Mouse (Mus musculus): ENCODE measurements at regions not wholly inside any gene's neighbourhood (a gene's known extent, or its start where the extent isn't known, plus 50 kb on each side); places are given as distances from the start of the nearest gene placed in this dataset.
A peak's percentile ranks its signal among the peaks of the same experiment; 100 is the strongest.
"Not testable (repeated sequence)": the region's sequence is repeated elsewhere in the genome, so short reads cannot be mapped to it uniquely, and the experiment has no call there.

DNA sequence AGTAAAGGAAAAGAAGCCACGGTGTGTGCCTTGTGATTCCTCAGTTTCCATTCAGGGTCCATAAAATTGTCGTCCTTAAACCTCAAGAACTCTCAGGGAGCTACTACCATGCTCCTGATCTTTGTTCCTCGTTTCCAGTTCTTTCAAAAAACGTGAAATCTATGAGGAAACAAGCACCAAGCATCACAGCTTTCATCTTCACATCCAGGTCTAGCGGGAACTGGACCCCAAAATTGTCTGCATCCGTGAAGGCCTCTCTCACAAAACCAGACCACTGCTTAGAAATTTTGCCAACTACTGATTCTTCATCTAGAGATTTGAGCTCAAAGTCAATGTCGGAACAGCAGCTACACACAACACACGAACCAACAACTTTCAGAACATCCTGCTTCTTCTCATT is 491.0 kb upstream of the Gm9747 start:
- intact Hi-C loops (cut with DNase I; ENCODE audit: low total_unique reads); DNase-seq: not testable (repeated sequence)

DNA sequence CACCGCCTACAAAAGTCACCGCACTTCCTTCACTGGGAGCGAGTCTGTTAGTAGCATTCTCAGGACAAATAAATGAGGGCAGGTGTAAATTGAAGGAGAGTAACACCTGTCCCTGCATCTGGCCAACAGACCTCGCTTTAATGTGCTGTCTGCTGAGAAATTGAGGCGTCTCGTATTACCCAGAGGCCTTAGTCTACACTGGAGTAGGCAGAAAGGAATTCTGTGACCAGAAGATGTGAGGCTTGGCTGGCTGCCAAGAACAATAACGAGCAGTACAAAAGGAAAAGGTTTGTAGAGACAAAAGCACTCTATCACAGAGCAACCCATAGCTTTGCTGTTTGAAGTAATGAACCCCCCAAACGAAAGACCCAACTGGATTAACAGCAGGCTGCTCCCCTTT is 488.4 kb upstream of the Gm9747 start:
- intact Hi-C loops (cut with DNase I; ENCODE audit: low total_unique reads): no loop called here
- DNase-seq: peak; percentile 27

GRCm38 (mm10) chr1:81745024-81745960 is 487.6 kb upstream of the Gm9747 start:
- intact Hi-C loops (cut with DNase I; ENCODE audit: low total_unique reads): no loop called here
- DNase-seq: no peak

GRCm38 (mm10) chr1:81746013-81746412 is 486.9 kb upstream of the Gm9747 start:
- intact Hi-C loops (cut with DNase I; ENCODE audit: low total_unique reads): no loop called here
- no peak for DNase-seq

DNA sequence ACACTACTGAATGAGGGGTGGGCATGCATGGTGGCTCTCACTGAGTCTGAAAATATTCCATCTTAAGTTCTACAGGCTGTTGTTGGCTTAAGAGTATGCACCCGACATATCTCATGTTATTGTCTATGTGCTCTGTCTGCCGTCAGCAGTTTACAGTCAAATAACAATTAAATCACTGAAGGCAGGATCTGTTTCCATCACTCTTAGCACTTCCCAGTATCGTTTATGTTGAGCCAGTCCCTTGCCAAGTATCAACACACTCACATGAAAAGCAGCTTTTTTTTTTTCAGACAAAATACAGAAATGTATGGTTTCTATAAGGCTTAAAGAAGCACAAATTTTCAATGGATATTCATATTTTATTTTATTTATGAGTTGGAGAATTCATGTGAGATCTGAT is 485.9 kb upstream of the Gm9747 start:
- intact Hi-C loops (cut with DNase I; ENCODE audit: low total_unique reads): no loop called here
- no peak for DNase-seq

GRCm38 (mm10) chr1:81754067-81754466 is 478.8 kb upstream of the Gm9747 start:
- no peak for DNase-seq
- intact Hi-C loops (cut with DNase I; ENCODE audit: low total_unique reads): no loop called here

DNA sequence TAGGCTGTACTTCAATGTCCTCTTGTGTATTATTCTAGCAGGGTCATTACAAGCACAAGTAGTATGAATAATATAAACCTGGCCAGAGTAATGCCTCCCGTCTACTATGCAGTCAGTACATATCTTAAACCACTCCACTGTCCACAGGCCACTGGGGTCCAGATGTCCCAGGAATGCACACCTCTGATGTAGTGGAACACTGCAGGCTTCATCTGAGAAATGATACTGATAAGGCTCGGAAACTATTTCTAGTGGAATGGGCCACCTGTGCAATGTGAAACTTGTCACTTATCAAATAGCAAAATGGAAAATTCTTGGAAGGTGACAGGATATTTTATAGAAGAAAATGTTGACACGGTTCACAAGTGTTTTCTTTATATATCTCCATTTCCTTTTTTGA is 477.6 kb upstream of the Gm9747 start:
- DNase-seq: no peak
- intact Hi-C loops (cut with DNase I; ENCODE audit: low total_unique reads): no loop called here

DNA sequence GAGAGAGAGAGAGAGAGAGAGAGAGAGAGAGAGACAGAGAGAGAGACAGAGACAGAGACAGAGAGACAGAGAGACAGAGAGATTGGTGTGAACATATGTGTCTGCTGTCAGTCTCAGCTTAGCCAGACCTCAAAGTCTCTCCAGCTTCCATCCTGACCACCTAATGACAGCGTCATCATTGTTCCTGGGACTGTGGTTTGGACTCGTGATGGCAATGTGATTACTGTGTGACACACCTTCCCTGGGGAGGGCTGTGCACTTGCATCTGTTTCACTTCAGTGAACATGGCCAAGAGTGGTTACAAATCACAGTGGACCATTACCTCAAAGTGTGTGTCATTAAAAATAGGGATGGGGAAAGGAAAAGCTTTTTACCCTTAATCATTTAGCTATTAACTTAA is 477.2 kb upstream of the Gm9747 start:
- no peak for DNase-seq
- intact Hi-C loops (cut with DNase I; ENCODE audit: low total_unique reads): no loop called here

GRCm38 (mm10) chr1:81759919-81760318 is 473.0 kb upstream of the Gm9747 start:
- intact Hi-C loops (cut with DNase I; ENCODE audit: low total_unique reads): no loop called here
- DNase-seq: no peak

GRCm38 (mm10) chr1:81771704-81772103 is 461.2 kb upstream of the Gm9747 start:
- no peak for DNase-seq
- intact Hi-C loops (cut with DNase I; ENCODE audit: low total_unique reads): no loop called here

DNA sequence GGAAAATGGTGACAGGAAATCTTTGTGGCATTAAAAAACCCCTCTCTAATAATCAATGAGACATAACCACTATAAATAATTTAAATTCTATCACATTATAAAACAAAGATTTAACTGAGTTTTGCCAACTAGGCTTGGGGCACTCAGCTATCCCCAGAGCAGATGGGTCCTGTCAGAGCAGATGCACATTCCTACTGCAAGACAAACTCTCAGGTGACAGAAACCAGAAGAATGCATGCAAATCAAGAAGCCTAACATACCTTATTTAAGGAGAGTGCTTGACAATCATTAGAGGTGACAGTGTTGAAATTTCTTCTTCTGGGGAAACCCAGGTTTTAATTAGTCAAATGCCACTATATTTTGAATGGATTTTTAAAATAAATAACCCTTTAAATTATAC is 452.3 kb upstream of the Gm9747 start:
- intact Hi-C loops (cut with DNase I; ENCODE audit: low total_unique reads): no loop called here
- no peak for DNase-seq

DNA sequence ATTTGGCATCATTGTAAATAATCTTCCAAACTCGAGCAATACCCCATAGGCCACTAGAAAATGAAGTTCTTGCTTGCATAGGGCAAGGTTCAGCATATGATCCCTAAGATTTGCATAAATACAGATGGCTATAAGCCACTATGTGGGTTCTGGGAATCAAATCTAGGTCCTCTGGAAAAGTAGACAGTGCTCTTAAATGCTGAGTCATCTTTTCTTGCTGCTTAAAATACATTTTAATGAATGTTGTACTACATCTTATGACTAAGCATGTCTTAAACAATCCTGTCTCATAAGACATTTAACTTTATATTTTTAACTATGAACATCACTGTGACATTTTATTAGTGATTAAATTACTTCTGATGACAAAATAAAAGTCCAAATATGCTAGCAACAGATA is 448.6 kb upstream of the Gm9747 start:
- intact Hi-C loops (cut with DNase I; ENCODE audit: low total_unique reads): no loop called here

DNA sequence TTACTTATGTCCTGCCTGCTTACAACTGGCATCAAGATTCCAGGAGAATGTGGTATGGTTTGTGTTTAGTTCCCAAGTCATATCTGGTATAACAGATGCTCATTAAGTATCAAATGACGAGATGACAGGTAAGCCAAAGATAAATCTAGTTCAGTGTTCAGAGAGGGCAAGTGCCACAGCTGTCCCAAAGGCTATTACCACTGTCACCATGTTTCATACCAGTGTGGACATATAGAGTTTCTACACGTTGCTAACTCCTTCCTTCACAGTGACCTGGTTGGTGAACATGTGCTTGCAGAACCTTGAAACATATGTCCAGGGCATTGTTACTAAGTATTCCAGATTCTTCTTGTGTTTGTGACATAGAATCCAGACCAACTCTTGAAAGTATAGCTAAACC is 438.1 kb upstream of the Gm9747 start:
- no peak for DNase-seq
- intact Hi-C loops (cut with DNase I; ENCODE audit: low total_unique reads): no loop called here

More for the DNA sequence above, 448.6 kb upstream of the Gm9747 start:
- DNase-seq: no peak

DNA sequence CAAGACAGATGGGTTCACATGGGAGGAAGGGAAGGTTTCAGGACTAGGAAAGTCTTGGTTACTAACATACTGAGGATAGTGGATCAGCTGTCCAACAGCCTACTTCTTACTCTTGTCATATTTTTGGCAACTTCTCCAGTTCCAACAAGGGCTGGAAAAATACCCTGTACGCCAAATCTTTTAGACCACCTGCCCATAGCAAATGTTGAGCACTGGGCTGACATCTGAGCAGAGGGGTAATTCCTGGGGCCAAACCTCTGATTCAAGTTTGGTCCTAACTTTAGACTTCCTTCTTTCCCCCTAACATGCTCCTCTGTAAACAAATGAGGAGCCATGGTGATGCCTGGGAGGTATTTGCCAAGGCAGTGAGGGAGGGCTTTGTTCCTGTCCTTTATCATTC is 437.5 kb upstream of the Gm9747 start:
- intact Hi-C loops (cut with DNase I; ENCODE audit: low total_unique reads): no loop called here
- DNase-seq: no peak

DNA sequence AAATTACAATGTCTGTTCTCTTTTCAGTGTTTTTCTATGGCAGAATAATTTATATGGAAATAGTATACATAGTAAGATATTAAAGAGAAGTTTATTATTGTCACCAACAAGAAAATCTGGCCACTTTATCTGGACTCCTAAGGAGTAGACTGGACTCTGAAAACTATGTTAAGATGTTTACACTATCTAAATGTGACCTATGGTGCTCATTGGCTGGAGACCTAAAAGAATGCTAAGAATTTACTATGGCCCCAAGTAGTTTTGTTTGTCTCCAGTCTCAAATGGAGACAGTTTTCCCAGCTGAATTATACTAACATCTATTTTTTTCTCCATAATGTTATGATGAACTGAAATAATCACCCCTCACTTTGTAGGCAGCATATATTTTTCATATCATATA is 421.3 kb upstream of the Gm9747 start:
- intact Hi-C loops (cut with DNase I; ENCODE audit: low total_unique reads): no loop called here
- DNase-seq: no peak

- no peak for DNase-seq
- intact Hi-C loops (cut with DNase I; ENCODE audit: low total_unique reads): no loop called here
These were observed 414.0 kb upstream of the Gm9747 start for GRCm38 (mm10) chr1:81818884-81819283.

DNA sequence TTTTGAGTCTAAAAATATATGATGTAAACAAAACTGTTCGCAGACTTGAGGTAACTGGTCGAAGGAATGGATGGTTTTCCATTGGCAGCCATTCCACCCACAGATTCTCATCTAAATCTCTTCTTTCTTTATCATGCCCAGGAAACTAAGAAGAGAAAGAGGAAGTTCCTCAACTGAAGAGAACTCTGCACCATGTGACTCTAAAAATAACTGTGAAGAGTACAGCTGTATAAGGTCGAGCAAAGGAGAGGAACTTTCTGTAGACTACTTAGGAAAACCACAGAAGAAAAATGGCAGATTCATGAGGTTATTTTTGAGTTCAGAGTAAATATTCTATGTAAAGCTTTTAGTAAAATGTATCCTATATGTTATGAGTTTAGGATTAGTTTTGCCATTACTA is 390.9 kb upstream of the Gm9747 start:
- intact Hi-C loops (cut with DNase I; ENCODE audit: low total_unique reads): no loop called here
- DNase-seq: no peak

- DNase-seq: no peak
- intact Hi-C loops (cut with DNase I; ENCODE audit: low total_unique reads): no loop called here
These were observed 382.3 kb upstream of the Gm9747 start for GRCm38 (mm10) chr1:81850462-81851144.

DNA sequence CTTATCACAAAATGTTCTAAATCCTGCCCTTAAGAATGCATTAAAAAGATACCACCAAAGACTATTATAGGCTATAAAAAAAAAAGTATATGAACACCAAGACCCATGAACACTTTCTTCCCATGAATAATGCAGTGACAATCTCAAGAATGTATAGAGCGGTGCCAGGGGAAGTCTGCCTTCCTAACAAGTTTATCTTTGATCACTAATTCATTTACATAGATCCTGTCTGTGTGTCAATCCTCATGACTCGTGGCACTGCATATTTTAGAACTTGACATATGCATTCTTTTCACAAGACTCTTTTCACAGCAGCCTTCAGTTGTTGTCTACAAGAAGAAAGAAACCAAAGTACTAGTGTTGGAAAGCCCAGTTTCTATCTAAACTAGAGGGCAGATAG is 373.4 kb upstream of the Gm9747 start:
- DNase-seq: no peak
- intact Hi-C loops (cut with DNase I; ENCODE audit: low total_unique reads): no loop called here

DNA sequence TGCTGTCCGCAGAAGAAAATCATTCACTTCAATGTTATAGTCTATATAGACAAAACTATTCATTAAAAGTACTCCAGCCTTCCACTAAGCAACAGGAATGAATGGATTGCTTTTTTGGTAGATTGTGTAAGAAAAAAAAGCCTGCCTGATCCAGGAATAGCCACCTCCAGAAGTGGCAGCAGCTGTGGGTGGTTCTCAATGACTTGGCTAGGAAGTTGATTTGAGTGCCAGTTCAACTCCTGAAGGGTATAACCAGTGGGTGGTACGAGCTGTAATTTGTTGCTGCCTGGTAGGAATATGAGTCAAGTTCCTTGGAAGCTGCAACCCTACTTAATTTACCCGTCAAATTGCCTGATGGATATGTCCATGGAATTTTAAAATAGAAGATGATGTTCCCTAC is 368.3 kb upstream of the Gm9747 start:
- intact Hi-C loops (cut with DNase I; ENCODE audit: low total_unique reads): no loop called here
- no peak for DNase-seq

DNA sequence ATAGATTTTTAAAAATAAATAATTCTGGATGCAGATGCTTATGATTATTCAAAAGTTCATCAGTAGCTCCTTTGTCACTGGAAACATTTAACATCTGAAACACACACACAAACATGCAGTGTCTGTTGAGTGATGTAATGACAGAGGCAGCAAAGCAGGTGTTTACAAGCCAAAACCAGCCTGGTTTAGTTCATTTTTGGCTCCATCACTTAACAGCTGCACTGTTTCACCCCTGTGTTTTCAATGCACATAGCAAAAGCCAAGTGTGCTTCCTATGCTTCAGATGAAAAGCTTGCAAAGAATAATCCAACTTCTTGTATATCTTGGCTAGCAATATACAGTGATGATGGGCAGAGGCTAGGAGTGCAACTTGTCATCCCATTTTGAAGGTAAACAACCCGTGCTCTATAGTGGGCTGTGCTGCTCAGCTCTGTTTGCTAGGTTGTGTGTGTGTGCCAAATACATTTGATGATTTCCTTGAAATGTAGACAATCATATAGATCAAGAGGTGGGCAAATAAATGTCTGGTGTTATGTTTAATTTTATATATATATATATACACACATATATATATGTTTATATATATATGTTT is 345.9 kb upstream of the Gm9747 start:
- no peak for DNase-seq
- intact Hi-C loops (cut with DNase I; ENCODE audit: low total_unique reads): no loop called here

All from gastrocnemius, postnatal 14 days (tissue).